Mouse (Mus musculus) WW6 (cell line): ENCODE measurements at regions not wholly inside any gene's neighbourhood (a gene's known extent, or its start where the extent isn't known, plus 50 kb on each side); places are given as distances from the start of the nearest gene placed in this dataset.

Source experiments
- DNase-seq: peaks from one replicate; pipeline ENCODE4 v3.0.0-alpha.2; 2013; ENCODE audit warnings: low read depth, low spot score

DNA sequence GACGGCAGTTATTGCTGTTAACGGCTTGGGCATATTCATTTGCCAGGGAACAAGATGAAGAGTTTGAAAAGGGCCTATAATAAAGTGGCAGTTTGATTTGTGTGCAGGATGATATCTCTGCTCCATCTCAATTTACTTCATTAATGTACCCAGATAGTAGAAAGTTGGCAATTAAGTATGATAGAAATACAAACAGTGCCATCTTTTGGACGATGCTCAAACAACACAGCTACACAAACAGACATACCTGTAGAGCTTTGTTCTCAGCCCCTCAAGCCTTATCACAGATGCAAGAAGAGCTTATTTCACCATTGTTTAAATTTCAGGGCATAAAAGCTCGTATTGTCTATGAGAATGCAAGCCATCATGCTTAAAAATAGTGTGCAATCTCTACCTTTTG is 82.2 kb downstream of the Tnfsf11 start:
- DNase-seq: no peak

GRCm38 (mm10) chr14:78216229-78216963 is 91.4 kb downstream of the Tnfsf11 start:
- DNase-seq: no peak

- no peak for DNase-seq
Measured at GRCm38 (mm10) chr14:78215491-78215890, 92.4 kb downstream of the Tnfsf11 start.

GRCm38 (mm10) chr14:78204566-78204863 is 103.3 kb downstream of the Tnfsf11 start:
- no peak for DNase-seq

DNA sequence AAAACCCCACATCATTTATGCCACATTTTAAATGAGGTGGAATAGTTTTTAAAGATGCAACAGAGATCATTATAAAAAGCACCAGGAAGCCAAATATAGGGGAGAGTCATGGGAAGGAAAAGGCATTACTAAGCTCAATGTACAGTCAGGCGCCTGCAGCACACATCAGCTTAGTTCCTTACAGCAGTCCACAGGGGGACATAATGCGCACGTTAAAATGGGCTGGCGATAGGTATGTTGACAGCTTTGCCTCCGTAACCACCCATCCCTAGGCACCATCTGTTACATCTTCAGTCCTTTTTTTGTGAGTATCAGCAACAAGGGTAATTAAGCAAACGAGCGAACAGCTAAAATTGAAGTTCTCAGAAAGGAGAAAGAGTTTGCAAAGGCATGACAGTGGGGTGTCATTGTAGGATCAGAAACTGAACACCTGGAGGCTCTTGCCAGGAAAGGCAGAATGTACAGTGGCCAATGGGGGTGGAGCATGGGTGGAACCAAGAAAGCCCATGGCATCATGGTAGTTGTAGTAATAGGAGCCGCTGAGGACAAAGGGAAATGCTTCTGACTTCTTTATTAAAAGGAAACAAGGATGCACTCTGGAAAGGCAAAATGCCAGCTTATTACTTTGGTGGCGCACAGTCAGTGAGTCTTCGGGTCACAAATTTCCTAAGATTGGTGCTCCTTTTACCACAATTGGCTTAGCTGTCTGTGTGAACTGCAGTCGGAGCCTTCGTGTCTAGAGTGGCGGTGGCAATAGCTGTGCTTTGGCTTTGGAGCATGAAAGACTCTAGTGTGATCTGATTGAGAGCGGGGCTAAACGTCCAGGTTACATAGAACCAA is 103.9 kb downstream of the Tnfsf11 start:
- DNase-seq: peak; percentile 48

- no peak for DNase-seq
Measured at GRCm38 (mm10) chr14:78202781-78203180, 105.1 kb downstream of the Tnfsf11 start.

- DNase-seq: no peak
Measured at GRCm38 (mm10) chr14:78197483-78197882, 108.7 kb upstream of the Fam216b start.

DNA sequence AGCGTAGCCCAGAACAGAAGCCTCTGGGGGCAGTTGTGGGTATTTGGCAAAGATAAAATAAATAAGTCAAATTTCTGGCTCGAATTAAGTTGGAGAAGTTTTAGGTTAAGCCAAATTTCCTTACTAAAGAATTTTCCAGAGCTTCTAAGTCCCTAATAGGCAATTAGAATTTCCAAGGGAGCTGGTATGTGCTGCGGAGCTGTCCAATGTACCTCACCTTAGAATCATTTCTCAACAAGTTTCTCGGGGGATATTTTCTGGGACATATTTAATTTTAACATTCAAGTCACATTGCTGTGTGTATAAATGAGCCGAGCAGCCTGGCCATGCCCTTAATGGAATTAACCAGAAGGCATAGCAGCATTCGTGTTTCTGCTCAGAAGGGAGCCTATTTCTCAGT is 90.8 kb upstream of the Fam216b start:
- DNase-seq: no peak

DNA sequence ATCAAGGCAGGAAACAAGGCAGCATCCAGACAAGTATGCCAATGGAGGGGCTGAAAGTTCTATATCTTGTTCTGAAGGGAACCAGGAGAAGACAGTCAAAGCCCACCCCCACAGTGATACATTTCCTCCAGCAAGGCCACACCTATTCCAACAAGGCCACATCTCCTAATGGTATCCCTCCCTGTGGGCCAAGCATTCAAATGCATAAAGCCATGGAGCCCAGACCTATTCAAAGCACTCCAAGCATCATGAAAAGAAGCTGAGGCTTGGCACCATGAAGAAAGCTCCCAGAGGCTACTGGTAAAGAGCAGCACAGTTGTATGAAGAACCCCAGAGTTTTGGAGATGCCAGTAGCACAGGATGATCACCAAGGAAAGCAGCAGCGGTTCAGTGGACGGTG is 84.6 kb upstream of the Fam216b start:
- DNase-seq: no peak

DNA sequence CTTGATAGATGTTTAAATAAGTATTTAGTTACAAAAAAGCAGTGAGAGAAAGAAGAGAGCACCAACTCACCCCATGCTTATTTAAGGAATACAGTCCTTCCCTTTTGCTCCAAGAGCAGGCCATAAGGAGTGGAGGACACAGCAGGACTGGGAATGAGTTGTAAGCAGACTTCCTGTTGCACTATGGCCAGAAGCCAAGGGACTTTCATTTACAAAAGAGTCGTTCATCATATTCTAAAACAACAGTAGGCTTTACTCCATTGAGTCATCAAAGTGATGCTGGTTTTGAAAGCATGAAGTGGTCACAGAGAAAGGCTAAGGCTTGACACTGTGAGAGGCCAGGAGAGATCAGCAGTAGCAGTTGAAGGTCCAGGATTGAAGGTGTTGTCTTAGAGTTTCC is 84.1 kb upstream of the Fam216b start:
- DNase-seq: no peak

GRCm38 (mm10) chr14:78160819-78161218 is 72.0 kb upstream of the Fam216b start:
- DNase-seq: no peak

- no peak for DNase-seq
Measured at GRCm38 (mm10) chr14:78159567-78159966, 70.8 kb upstream of the Fam216b start.

GRCm38 (mm10) chr14:78157660-78158059 is 68.9 kb upstream of the Fam216b start:
- DNase-seq: no peak

- no peak for DNase-seq
Measured at GRCm38 (mm10) chr14:78148851-78149250, 60.0 kb upstream of the Fam216b start.

GRCm38 (mm10) chr14:78143751-78144150 is 54.9 kb upstream of the Fam216b start:
- no peak for DNase-seq
